Mouse (Mus musculus) c-Kit-positive CD71-positive TER-119-positive erythroid progenitor cells, embryonic 14.5 days (primary cell): Measurements from ENCODE around the gene Map3k1.
"Not testable (repeated sequence)": the region's sequence is repeated elsewhere in the genome, so short reads cannot be mapped to it uniquely, and the experiment has no call there.

Source experiments
- DNase-seq: peaks from one replicate; pipeline ENCODE4 v3.0.0-alpha.2; 2013; ENCODE audit warnings: low spot score

The Map3k1 gene

DNA sequence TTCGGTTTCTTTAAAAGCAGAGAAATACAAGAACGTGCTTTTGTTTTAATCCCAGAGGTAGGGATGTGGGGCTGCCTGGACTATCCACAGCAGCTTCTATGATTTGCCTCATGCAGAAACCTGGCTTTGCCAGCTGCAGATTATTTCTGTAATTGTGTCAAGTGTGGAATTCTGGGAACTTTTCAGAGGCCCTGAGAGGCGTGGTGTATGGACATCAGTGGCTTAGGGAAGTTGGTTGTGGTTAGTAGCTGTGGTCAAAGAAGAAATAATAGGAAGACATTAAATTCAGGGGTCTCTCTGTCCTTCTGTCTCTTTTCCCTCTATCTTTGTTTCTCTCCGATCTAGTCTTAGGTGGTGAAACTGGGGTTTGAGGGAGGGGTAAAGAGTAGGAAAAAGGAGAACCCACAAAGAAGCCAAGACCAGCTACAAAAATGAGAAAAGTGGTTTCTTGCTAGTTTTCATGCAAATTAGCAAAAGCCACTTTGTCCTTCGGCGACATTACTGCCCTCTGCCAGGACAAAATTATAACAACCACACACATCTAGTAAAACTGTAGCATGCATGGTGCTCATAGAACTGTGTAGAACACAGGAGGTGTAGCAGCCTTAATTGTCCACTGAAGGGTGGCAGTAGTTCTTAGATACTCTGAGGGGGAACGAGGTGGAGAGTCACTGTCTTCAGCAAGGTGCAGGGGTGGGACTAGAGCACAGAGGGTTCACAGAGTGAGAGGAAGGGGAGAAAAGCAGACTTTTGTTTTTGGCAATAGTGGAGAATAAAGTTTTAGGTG is 67.4 kb downstream of the Map3k1 start:
- DNase-seq, result no peak

DNA sequence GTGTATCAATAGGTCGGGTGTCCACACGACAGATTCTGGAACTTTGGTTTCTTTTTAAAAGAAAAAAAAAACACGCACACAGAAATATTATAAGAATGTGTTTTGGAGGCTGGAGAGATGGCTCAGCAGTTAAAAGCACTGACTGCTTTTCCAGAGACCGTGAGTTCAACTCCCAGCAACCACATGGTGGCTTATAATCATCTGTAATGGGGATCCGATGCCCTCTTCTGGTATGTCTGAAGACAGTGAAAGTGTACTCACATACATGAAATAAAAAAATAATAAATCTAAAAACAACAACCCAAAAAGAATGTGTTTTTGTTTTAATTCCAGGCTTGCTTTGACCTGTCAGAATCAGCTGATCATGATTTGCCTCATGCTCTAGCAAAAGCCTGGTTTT is 81.9 kb downstream of the Map3k1 start:
- no peak for DNase-seq

DNA sequence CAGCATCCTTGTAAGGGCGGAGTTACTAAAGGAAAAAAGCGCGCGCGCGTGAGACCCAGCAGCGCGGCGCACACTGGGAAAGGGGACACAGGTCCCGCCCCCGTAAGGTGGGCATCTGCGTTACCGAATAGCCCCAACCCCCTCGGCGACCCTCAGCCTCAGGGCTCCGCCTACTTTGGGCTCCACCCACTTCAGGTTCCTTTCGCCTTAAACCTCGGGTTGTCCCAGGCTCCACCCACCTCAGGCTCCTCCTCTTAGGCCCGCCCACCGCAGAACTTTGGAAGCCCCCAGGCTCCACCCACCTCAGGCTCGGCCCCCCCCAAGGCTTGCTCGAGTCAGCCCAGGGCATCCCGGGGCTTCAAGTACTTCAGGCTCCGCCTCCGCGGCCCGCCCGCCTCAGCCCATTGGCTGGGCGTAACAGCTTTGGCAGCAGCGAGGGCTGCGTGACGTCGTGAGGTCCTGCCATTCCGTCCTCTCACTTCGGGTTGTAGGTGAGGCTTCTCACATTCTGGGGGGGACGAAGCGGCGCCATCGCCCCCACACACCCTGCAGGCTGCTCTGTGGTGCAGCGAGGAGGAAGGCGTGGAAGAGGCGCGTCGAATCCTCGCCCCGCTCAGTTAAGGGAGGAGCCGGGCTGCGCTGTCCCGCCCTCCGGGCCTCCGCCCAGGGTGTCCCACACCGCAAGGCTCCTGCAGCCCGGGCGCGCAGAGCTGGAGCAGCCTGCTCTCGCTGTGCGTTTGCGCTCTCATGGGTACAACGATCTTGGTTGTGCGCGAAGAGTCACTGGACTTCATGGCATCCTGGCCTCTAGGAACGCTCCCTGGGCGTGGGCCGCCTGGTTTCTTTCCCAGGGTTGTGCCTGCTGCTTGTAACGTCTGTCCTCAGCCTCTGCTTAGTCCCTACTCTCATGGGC is 83.4 kb downstream of the Map3k1 start:
- peak; percentile 98 for DNase-seq

DNA sequence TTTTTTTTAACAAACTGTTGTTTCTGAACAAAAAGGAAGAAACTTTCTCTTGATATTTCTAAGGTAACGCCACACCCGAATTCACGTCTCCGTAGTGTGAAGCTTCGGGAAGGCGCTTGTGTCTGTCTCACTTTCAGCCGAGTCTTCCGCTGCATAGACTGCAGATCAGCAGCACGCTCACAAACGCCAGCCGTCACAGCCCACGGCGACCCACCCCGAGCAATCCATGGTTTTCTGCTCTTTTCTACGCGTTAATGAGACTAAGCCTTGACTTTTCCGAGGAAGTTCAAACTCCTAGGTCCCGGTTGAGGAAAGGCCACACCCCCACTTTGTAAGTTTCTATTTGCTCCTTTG is 84.0 kb downstream of the Map3k1 start:
- no peak for DNase-seq

DNA sequence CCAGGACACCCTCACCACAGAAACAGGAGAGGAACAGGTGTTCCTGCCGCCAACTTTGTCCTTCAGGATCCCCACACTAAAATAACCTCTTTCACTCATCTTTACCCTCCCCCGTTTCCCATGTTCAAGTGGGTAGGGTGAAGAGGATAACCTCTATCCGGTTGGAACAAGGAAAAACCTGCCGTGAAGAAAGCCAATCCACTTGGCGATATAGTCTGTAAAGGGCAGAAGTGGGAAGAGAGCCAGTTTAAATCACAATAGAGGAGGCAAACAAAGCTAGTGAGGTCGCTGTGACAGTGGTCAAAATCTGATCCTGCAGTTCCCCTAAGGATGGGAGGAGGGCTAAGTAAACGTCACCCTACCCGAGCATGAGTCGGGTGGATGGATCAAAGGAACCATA is 89.1 kb downstream of the Map3k1 start:
- no peak for DNase-seq

DNA sequence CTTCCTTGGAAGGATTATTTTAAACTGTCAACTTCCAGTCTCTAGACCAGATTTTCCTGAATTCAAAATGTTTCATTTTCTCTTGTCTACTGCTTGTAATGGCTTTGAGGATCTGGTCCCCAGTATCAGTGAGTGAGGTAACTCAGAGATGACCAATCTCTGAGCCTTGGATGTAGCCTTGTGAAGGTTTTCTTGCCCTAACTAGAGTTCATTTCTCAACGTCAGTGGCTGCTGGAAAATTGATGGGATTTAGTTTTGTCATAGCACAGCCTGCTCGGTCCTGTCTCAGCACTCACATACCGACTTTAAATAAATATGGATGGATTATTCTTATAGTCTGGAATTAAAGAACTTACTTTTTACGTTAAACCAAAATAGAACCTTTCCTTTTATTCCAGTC is 98.3 kb downstream of the Map3k1 start:
- no peak for DNase-seq

DNA sequence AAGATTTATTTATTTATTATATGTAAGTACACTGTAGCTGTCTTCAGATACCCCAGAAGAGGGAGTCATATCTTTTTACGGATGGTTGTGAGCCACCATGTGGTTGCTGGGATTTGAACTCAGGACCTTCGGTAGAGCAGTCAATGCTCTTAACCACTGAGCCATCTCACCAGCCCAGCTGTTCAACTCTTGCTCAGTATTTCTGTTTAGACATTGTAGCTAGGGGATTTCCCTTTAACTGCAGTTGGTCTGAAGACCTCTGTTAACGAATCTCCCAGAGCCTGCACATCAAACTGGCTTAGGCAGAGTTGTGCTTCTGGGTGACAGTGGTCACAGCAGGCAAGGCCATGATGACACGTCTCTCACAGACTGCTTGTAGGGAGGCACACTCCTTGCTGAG is 104.8 kb downstream of the Map3k1 start:
- DNase-seq, result not testable (repeated sequence)

DNA sequence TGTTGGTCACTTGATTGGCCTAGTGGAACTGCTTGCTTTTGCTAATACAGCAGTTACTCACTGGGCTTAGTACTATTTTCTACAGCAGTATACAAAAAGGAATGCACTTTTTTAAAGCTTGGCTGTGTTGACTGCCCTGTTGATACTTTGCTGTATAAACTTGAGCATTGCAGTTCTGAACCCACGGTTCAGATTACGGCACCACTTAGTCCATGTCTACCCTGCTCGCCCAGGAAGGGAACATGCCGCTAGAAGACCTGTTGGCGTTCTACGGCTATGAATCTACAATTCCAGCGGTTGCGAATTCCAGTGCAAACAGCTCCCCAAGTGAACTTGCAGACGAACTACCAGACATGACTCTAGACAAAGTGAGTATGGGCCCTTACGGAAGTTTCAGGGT is 105.4 kb downstream of the Map3k1 start:
- no peak for DNase-seq
